Mouse (Mus musculus) thymus, adult 2 months (tissue): Measurements from ENCODE around the gene Fpgs. TPM values are rescaled to one million over a fixed set of nuclear protein-coding genes. Genes with fewer than 3 reads are reported as not detected.

Experiments
- DNase-seq: peaks from one replicate; pipeline ENCODE4 v3.0.0; 2021
- H3K27ac ChIP-seq: fragments of 200-500 bp; 2 replicates; pipeline ENCODE4 v1.5.1; 2012; ENCODE audit warnings: low read length, control low read depth; ENCODE audit not compliant: control insufficient read depth, insufficient read depth
- H3K27me3 ChIP-seq: fragments of 200-500 bp; 2 replicates; pipeline ENCODE4 v1.6.1; 2012; ENCODE audit warnings: mild to moderate bottlenecking, low read length, moderate library complexity, mixed read lengths; ENCODE audit not compliant: control insufficient read depth, insufficient read depth
- H3K36me3 ChIP-seq: fragments of 200-500 bp; 2 replicates; pipeline ENCODE4 v1.6.1; 2012; ENCODE audit warnings: mild to moderate bottlenecking, low read length, moderate library complexity; ENCODE audit not compliant: control insufficient read depth, insufficient read depth
- H3K4me1 ChIP-seq: fragments of 200-500 bp; replicated peaks from 2 replicates; pipeline ENCODE4 v1.6.1; 2012; ENCODE audit warnings: low read length; ENCODE audit not compliant: control insufficient read depth, insufficient read depth
- H3K4me3 ChIP-seq: fragments of 200-500 bp; 2 replicates; pipeline ENCODE4 v1.5.1; 2012; ENCODE audit warnings: mild to moderate bottlenecking, low read length, control low read depth, moderate library complexity; ENCODE audit not compliant: control insufficient read depth, insufficient read depth
- CTCF ChIP-seq: fragments of 200-500 bp; IDR thresholded peaks from 2 replicates; pipeline ENCODE4 v1.5.1; 2012; ENCODE audit warnings: mild to moderate bottlenecking, control low read depth, low read length, moderate library complexity, borderline replicate concordance; ENCODE audit not compliant: control insufficient read depth, poor library complexity, insufficient read depth; ENCODE audit errors: extremely low read depth
- POLR2A ChIP-seq: fragments of 200-500 bp; IDR thresholded peaks from 2 replicates; pipeline ENCODE4 v1.6.1; 2012; ENCODE audit warnings: mild to moderate bottlenecking, low read length, control low read depth, moderate library complexity; ENCODE audit not compliant: control insufficient read depth, poor library complexity, insufficient read depth; ENCODE audit errors: extremely low read depth
- WGBS: fragments of 180-500 bp; shearing (Covaris S2); methylation state at CpG from one replicate; pipeline ENCODE4 v1.1.7; 2018; 5-methylcytosine and 5-hydroxymethylcytosine counted together
- polyA plus RNA-seq: library from polyadenylated mRNA; depleted of rRNA; stranded (reverse); fragments of >200 nt; gene quantifications from 2 replicates; pipeline ENCODE4 v1.2.3, GENCODE M21; 2012

Fpgs gene
- polyA plus RNA-seq, 1 experiment, result 61.8 TPM

GRCm38 (mm10) chr2:32712108-32712551, 8.2 kb upstream of the Fpgs start:
- under 1% methylated on average over 41 of the region's 41 CpGs for WGBS
- Histone ChIP-seq H3K4me1 (peaks cover 24% of the 10 kb centered on the region), H3K4me3 (peak overlapping the region; percentile 89), H3K27ac (no peak overlapping the region), H3K27me3 (no peaks in the 10 kb centered on the region), H3K36me3 (peaks cover 29% of the 10 kb centered on the region)
- TF ChIP-seq CTCF, result no peak
- peak; percentile 70 for DNase-seq

DNA sequence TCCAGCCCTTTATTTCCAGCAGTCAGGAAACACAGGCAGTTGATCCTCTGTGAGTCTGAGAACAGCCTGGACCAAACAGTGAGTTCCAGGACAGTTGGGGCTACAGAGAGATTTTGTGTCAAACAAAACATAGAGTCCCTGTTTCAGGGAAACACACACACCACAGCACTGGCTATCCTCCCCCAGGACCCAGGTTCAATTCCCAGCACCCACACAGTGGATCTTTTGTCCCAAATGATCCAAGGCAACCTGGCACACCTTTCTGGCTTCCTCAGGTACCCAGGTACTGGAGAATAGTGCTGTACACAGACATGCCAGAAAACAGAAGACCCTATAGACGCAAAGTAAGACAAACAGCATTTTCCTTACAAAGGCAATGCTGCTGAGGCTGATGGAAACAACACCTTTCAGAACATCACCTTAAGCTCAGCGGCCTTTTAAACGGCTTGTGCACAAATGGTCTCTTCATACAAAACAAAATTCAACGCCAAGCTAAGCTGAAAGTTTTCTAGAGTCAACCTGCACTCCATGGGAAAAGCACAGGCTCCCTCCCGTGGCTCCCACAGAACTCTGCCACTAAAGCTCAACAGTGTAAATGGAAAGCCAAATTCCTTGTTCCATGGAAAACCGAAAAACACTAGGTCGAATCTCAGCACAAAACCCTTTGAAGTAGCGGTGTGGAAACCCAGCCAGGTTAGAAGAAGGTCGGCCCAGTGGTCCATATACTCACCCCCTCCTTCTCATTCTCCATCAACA, 7.5 kb upstream of the Fpgs start:
- DNase-seq, result no peak
- no peak for TF ChIP-seq POLR2A
- no peak for TF ChIP-seq CTCF
- H3K27ac ChIP-seq, result no peak overlapping the region
- no peaks in the 10 kb centered on the region for H3K27me3 ChIP-seq
- H3K4me3 ChIP-seq, result peak overlapping the region; percentile 89
- peaks cover 35% of the 10 kb centered on the region for H3K36me3 ChIP-seq
- WGBS, result 20% methylated on average over 9 of the region's 9 CpGs
- peaks cover 24% of the 10 kb centered on the region for H3K4me1 ChIP-seq

GRCm38 (mm10) chr2:32710425-32710824, 6.5 kb upstream of the Fpgs start:
- H3K27ac ChIP-seq, result no peak overlapping the region
- peaks cover 45% of the 10 kb centered on the region for H3K36me3 ChIP-seq
- H3K4me3 ChIP-seq, result no peak overlapping the region
- no peak for DNase-seq
- H3K27me3 ChIP-seq, result no peaks in the 10 kb centered on the region
- peaks cover 24% of the 10 kb centered on the region for H3K4me1 ChIP-seq
- 24% methylated on average over 5 of the region's 5 CpGs for WGBS
- TF ChIP-seq POLR2A, result no peak
- TF ChIP-seq CTCF, result no peak

GRCm38 (mm10) chr2:32709521-32710137, 5.7 kb upstream of the Fpgs start:
- no peak for DNase-seq
- no peak for TF ChIP-seq CTCF
- TF ChIP-seq POLR2A, result no peak
- Histone ChIP-seq H3K27ac (no peak overlapping the region), H3K36me3 (peaks cover 53% of the 10 kb centered on the region), H3K4me3 (no peak overlapping the region), H3K4me1 (peaks cover 18% of the 10 kb centered on the region), H3K27me3 (no peaks in the 10 kb centered on the region)
- WGBS, result 88% methylated on average over 20 of the region's 20 CpGs

DNA sequence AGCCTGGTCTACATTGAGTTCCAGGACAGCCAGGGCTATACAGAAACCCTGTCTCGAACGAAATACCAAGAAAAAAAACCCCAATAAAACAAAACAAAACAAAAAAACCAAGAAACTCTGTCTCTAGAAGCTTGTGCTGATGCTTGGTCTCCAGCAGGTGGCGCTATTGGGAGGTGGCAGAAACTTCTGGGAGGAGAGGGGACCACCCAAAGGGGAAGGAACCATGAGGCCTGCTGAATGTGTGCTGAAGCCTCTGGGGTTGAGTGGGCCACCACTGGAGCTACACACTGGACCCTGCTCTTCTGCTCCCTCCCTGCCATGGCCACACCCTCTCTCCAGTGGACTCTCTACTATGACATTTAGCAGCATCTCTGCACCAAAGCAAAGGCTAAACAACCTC, 4.7 kb upstream of the Fpgs start:
- Histone ChIP-seq H3K4me1 (peaks cover 8% of the 10 kb centered on the region), H3K27ac (no peak overlapping the region), H3K27me3 (no peaks in the 10 kb centered on the region), H3K36me3 (peaks cover 53% of the 10 kb centered on the region), H3K4me3 (no peak overlapping the region)
- 13% methylated on average over 3 of the region's 3 CpGs for WGBS
- peak; percentile 64 for DNase-seq
- TF ChIP-seq POLR2A (no peak), CTCF (peak; percentile 68; the same call in 1 of the 2 replicates)

GRCm38 (mm10) chr2:32706971-32707370, 3.0 kb upstream of the Fpgs start:
- Histone ChIP-seq H3K4me3 (no peak overlapping the region), H3K4me1 (peaks cover 7% of the 10 kb centered on the region; the same call in 1 of the 2 replicates), H3K27ac (no peak overlapping the region), H3K36me3 (peaks cover 58% of the 10 kb centered on the region), H3K27me3 (no peaks in the 10 kb centered on the region)
- DNase-seq, result no peak
- no peak for TF ChIP-seq CTCF
- 95% methylated on average over 6 of the region's 6 CpGs for WGBS
